Mouse (Mus musculus): ENCODE measurements around the gene Scaf8.
A peak's percentile ranks its signal among the peaks of the same experiment; 100 is the strongest.
"Not testable (repeated sequence)": the region's sequence is repeated elsewhere in the genome, so short reads cannot be mapped to it uniquely, and the experiment has no call there.

The Scaf8 gene

DNA sequence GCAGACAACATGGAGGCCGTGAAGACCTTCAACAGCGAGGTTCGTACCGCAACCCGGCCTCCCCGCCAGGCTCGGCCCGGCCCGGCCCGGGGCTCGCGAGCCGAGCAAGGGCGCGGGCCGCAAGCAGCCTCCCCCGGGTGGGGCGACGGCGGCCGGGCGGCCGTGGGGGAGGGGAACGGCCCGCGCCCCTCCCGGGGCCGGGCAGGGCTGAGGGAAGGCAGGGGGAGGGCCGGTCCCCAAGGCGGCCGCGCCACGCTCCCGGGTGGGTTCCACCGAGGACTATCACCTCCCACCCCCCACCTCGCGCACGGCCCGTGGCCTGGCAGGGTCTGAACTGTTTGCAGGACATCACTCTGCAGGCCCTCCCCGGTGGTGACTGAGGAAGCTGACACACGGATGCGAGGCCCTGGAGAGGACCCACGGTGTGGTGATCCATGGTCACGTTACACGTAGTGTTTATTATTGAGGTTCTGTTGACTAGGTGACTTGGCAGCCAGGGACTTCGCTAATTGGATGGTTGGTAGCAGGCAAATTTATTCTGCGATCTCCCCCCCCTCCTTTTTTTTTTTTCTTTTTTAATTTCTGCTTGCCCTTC lies 705 bp downstream of the Scaf8 start:
- peak; percentile 62 to 63 for DNase-seq (ENCODE audit: low spot score in 2 of 2)

DNA sequence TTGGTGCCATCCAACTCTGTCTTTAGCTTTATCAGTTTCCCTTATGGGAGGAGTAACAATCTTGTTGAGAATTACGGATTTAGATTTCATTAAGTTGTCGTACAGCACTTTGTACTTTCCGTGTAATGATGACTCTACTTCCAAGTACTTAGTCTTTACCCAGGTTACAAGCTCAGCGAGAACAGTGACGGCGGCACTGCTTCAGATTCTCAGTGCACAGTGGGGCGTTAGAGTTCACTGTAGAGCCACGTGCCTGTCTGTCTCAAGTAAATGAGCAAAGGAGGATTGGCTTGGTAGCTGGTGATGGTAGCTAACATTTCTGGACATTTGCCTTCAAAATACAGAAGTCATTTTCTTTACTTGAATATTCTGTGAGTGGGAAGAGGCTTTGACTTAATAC lies 6.2 kb downstream of the Scaf8 start:
- not testable (repeated sequence) for DNase-seq (ENCODE audit: low spot score in 2 of 2)

DNA sequence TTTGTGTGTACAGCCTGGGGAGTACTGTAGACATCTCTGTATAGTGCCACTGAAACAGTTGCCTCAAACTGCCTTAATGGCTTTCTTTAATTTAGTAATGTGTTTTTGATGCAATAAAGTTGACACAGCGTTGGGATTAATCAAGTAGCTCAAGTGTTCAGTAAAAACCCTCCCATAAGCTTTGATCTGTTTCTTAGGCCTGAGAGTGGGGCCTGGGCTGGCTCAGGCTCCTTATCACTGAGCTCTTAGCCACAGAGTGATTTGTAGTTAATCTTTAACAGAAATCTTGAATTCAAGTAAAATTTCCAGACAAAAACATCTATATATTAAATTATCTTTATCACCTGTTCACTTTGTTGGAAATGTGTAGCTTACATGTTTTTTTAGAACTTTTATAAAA lies 8.8 kb downstream of the Scaf8 start:
- DNase-seq (ENCODE audit: low spot score in 2 of 2): not testable (repeated sequence)

DNA sequence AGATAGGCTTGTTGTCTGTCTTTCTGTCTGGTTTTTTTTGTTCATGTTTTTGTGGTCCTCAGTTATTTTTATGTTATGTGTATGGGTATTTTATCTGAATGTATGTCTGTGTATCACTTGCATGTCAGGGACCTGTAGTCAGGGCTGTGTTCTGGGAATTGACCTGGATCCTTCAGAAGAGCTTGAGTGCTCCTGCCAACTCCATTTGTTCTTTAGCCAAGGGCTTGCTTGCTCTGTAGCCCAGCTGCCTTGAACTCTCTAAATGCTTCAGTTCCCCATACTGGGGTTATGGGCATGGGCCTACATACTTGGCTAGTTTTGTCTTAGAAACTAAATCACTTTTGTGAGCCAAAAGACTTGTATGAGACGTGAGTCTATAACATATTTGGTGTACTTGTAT lies 13.9 kb downstream of the Scaf8 start:
- no peak for DNase-seq (ENCODE audit: low spot score in 2 of 2)

DNA sequence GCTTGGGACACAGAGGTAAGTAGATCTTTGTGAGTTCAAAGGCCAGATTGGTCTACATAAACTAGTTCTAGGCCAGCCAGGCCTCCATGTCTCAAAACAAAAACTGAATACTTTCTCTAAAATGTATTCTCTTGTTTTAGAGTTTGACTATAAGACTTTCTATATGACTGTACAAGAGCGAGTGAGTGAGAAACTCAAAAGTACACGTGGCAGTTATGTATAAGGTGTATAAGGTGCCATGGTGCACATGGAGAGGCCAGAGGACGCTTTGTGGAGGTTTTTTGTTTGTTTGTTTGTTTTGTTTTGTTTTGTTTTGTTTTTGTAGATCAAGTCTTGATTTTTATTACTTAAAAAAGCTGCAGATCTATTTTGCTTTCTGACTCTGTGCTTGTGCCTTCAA lies 15.0 kb downstream of the Scaf8 start:
- DNase-seq (ENCODE audit: low spot score in 2 of 2): no peak

DNA sequence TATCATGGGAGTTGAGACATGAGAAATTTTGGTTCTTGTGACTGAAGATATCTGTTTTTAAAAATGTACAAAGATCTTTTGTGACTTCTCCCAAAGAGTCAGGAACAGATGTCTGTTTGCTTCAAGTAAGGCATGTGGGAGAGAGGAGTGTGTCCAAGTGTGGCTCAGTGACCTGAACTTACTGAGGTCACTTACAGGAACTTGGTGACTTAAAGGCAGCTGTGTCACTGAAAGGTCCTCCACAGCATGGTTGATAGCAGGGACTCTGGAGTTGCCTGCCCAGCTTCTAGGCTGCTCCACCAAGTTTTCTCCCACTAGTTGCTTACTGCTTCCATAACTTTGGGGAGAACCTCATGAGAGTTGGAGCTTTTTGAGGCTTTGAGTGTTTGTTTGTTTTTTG lies 20.6 kb downstream of the Scaf8 start:
- no peak for DNase-seq (ENCODE audit: low spot score in 2 of 2)

DNA sequence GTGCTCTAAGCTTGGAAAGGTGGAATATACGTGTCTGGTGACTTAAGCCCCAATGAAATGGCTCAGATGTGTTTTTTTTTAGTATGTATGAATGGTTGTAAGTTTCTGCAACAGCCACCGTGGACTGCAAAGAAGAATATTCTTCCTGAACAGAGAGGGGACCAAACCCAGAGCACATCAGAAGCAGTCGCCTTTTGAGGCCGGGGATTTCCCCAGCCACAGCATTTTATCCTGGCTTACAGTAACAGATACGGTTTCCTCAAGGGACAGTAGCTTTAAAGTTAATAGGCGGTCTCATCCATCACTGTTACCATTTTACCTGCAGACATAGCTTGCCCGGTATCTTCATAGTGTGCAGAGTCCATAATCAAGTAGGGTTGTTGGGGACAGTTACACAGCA lies 21.4 kb downstream of the Scaf8 start:
- DNase-seq (ENCODE audit: low spot score in 2 of 2): no peak

DNA sequence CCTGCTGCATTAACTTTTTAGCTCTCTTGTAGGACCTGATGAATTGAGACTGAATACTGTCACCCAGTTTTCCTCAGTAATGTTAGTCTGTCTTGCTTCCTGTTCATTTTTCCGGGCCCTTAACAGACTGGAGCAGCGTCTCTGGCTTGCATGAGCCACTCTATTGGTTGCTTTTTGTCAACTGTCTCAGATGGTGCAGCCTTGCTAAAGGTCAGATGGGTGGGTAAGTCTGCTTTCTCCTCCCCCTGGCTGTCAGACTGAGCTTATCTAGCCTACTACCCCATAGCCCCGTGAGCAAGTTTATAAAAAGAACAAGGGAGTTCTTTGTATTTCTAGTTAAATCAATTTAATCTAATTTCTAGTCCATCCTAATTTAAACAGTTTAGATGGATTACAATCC lies 23.6 kb downstream of the Scaf8 start:
- DNase-seq (ENCODE audit: low spot score in 2 of 2): no peak

DNA sequence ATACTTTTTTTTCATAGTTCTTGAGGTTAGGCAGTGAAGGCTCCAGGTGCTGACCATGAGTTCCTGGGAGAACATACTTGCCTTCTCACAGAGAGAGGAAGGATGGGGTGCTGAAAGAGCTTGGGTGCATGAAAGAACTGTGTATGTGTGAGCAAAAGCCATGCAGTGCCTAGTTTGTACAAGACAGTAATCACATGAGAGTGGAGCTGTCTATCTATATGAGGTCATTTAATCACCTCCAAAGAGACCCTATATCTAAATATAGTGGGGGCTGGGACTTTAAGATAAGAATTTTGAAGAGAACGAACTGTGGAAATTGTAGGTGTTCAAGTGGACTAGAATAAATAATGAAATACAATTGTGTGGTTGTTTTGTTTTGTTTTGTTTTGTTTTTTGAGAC lies 25.3 kb downstream of the Scaf8 start:
- no peak for DNase-seq (ENCODE audit: low spot score in 2 of 2)

DNA sequence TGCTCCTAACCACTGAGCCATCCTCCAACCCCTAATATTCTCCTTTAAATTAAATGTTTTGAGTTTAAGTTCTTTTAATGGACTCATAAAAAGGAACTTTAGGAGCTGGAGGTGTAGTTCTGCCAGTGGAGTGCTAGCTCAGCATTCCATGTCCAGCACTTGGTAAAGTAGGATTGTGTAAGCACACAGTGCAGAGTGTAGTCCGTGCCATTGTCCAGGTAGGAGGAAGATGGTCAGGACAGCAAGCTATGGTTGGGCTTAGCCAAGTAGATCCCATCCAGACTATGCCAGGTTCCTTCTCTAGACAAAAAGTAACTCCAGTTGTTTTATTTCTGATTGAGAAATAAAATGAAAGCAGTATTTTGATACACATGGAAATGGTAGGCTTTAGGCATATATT lies 34.1 kb downstream of the Scaf8 start:
- DNase-seq (ENCODE audit: low spot score in 2 of 2): no peak

DNA sequence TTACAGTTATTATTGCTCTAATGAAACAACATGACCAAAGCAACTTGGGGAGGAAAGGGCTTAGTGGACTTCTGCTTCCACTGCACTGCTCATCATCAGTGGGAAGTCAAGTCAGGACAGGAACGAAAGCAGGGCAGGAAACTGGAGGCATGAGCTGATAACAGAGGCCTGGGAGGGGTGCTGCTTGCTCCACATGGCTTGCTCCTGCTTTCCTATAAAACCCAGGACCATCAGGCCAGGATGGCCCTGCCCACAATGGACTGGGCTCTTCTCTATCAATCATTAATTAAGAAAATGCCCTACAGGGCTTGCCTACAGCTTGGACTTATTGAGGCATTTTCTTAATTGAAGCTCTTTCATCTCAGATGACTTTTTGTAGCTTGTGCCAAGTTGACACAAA lies 34.8 kb downstream of the Scaf8 start:
- no peak for DNase-seq (ENCODE audit: low spot score in 2 of 2)

DNA sequence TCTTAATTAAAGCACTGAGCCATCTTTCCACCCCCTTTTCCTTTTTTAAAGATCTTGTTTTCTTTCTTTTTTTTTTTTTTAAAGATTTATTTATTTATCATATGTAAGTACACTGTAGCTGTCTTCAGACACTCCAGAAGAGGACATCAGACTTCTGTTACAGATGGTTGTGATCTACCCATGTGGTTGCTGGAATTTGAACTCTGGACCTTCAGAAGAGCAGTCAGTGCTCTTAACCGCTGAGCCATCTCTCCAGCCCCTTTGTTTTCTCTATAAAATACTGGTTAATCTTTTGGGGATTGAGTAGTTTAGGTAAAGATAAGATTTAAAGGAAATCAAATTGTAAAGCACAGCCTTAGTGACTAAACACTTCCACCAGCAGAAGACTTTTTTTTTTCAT lies 35.9 kb downstream of the Scaf8 start:
- not testable (repeated sequence) for DNase-seq (ENCODE audit: low spot score in 2 of 2)

DNA sequence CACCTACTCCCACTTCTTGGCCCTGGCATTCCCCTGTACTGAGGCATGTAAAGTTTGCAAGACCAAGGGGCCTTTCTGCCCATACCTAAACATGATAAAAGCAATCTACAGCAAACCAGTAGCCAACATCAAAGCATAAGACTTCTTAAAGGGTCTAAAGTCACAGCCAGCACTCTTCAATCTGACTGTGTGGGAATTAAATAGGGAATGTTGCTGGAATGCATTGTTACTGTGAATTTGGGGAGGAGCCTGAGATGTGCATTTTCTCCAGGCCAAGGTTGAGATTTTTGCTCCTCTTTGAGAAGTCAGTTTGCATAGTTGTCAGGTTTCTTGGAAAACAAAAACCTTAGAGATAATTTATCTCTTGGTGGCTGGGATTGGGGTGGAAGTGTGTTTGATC lies 36.4 kb downstream of the Scaf8 start:
- DNase-seq (ENCODE audit: low spot score in 2 of 2): no peak

DNA sequence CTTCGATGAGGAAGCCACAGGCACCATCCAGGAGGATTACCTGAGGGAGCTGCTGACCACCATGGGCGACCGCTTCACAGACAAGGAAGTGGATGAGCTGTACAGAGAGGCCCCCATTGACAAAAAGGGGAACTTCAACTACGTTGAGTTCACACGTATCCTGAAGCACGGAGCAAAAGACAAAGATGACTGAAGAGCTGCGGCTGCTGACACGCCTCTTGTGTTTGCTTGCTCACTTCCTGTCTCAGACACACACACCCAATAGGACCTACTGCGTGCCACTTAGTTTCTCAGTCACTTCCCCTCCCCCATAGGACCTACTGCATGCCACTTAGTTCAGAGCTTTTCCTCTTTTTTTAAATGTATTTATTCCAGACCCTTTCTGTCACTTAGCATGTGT lies 41.4 kb downstream of the Scaf8 start:
- DNase-seq (ENCODE audit: low spot score in 2 of 2): not testable (repeated sequence)

DNA sequence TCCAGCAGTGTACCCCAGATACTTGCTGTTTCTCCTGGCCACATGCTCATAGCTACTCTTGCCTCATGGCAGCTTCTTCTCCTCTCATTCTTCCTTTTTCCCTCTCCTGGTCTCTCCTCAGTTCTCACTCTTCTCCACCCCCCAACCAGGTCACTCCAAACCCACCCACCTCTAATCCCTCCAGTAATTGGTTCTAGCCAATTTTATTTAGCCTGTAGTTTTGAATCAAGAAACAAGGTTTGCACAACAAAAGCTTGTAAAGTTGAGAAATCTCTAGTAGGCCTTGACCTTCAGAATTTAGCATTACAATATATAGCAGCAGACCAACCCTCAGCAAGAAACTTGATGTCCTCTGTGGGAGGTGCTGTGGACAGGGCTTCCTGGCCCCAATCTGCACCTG lies 42.2 kb downstream of the Scaf8 start:
- no peak for DNase-seq (ENCODE audit: low spot score in 2 of 2)

DNA sequence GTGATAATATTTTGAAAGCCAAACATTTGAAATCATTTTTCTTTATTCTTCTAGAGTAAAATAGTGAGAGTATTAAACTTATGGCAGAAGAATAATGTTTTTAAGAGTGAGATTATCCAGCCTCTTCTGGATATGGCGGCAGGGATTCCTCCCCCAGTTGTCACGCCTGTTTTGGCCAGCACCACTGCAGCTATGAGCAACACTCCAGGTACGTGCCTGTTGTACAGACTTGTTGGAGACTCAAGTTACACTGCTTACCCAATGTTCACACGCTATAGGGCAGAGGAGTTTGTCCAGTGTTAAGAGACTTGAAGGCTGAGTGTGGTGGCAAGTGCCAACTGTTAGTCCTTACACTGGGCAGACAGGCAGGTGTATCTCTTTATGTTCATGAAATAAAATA lies 48.1 kb downstream of the Scaf8 start:
- no peak for DNase-seq (ENCODE audit: low spot score in 2 of 2)

DNA sequence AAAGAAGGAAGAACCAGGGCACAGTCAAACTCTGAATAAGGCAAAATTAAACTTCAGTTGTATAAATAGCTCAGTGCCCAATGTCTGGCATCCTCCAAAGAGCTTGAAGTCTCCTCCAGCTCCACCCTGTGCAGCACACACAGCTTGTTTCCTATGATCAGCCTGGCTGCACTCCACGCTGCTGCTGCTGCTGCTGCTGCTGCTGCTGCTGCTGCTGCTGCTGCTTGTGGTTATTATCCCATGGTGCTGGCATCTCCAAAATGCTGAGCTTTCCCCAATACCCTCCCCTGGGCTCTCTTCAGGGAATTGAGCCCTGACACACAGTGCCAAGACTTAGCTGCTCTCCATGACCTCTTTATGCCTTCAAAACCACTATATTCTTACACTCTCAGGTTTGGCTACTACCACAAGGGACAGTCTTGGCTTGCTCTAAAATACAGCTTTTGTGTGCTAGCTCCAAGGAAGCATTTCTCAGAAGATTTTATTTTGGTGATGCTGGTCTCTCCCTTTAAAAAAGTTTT lies 65.7 kb downstream of the Scaf8 start:
- not testable (repeated sequence) for DNase-seq (ENCODE audit: low spot score in 2 of 2)

DNA sequence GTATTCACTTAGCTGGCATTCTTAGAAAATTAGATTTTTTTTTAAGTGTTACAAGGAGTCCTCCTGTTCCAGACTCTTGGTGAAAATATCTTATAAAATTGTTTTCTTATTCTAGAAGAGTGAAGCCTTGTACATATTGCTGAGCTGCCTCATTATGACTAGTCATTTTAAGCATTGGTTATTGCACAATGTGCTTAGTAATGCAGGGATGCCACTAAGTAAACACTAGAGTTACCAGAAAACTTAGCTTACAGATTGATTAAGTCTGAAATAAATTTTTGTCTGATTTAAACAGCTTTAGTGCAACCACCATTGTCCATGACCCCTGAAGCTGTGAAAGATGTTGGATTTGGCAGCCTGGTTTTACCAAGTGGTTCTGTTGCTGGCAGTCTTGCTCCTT lies 80.7 kb downstream of the Scaf8 start:
- DNase-seq (ENCODE audit: low spot score in 2 of 2): not testable (repeated sequence)

DNA sequence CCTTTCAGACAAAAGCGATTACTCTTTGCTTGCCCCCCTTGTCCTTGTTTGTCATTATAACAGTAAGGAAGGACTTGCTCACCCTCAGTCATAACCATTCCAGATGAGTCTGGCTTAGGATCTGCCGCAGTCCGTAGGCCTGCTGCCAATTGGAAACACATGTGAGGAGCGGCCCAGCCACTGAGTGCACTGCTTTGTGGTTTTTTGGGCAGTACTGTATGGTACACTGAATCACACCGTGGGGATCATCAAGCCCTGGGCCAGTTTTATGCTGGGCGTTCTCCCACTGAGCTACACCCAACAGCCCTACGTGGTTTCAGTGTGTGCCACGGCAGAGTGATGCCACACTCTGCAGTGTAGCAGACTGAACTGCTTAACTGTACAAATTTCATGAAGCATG lies 85.6 kb downstream of the Scaf8 start:
- peak; percentile 19 to 31 for DNase-seq (ENCODE audit: low spot score in 2 of 2)

DNA sequence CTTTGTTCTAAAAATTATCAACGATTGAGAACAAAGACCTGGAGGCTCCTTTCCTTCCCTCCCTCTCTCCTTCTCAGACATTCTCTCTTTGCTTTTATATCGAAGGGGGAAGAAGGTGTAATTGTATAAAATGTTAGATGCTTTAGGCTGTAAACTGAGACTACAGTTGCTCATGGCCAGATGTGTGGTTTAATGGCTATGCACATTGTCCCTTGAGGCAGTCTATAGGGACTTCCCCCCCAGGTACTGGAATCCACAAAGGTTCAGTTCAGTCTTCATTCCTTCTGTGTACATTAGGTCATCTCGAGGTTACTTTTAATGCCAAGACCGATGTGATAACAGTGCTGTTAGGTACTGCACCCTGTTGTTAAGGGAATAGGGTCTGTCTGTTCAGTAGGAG lies 89.1 kb downstream of the Scaf8 start:
- no peak for DNase-seq (ENCODE audit: low spot score in 2 of 2)

DNA sequence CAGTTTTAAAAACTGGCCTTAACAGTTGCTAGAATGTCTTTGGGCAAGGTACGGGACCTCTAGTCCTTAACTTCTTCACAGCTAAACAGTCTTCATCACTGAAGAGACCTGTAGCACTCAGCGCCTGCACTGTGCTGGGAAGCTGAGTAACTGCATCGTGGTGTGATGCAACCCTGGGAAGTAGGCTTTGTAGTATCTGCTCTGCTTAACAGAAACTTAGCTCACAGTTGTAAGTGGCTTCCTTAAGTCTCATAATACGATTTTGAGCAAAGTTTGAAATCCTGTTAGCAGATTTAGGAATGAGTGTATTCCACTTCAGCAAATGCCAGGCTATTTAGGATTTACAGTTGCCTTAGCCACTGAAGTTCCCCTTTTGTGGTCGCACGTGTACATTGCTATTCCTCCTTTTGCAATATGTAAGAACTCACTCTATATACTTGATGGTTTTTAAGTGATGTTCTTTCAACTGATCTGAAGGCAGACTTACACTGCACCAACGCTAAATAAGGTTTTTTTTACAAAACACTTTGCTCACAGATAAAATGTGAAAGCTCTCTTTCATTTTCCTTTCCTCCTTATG lies 90.1 kb downstream of the Scaf8 start:
- DNase-seq (ENCODE audit: low spot score in 2 of 2): no peak

DNA sequence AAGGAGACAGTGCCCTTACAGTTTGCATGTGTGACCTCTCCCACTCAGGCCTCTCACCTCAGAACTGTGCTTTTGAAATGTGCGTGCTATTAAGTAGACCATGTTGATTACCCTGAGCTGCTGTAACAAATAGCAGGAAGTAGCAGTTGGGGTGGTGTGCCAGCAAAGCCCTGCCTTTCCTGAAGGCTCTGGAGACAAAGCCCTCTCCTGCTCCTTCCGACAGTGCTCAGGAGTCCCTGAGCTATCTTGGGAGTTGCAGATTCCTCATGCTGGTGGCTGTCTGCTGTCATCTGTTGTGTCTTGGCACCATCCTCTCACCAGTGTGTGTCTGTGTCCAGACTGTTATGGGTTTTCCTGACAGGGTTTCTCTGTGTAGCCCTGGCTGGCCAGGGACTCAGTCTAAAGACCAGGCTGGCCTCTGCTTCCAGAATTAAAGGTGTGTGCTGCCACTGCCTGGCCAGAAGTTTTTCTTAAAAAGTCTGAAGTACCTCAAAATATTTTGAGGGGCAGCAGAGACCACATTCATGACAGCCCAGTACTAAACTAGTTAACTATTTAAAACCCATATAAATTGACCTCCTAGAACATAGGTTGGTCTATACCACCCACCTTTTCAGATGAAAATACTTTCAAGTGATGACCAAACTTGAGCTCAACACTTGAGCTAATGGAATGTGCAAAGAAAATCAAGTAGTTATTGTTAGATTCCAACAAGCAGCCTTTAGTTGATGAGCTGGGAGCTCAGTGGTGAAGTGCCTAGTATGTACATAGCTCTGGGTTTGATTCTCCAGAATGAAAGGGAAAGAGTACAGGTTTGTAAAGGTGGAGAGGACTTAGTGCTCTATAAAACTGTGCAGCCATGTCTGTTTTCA lies 92.0 kb downstream of the Scaf8 start:
- peak; percentile 16 to 33 for DNase-seq (ENCODE audit: low spot score in 2 of 2)

All from heart, adult 9 months (tissue).